Mouse (Mus musculus): Measurements from ENCODE around the gene Qrich1. TPM values are rescaled to one million over a fixed set of nuclear protein-coding genes. Genes with fewer than 3 reads are reported as not detected.
"Not testable (repeated sequence)": the region's sequence is repeated elsewhere in the genome, so short reads cannot be mapped to it uniquely, and the experiment has no call there.

The Qrich1 gene
- polyA plus RNA-seq, 1 experiment from 2014 or later: 81.2 TPM

DNA sequence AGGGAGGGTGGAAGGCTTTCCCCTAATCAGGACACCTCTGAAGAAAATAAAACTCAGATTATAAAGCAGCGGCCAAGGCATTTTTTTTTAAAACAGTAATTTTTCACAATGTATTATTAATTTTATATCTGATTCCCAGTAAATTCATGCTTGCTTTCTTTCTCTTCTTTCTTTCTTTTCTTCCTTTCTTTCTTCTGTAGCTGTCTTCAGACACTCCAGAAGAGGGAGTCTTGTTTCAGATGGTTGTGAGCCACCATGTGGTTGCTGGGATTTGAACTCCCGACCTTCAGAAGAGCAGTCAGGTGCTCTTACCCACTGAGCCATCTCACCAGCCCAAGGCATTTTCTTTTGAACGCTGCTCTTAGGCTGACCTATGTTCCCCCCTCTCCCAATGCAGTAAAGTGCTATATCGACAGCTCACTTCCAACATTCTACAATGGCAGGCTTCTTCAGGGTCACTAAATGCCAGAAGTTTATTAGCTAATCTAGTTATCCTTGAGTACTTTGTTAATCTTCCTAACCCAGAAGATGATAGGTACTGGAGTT is 82.5 kb downstream of the Qrich1 start:
- 67% methylated on average over 4 of the region's 4 CpGs for WGBS
- no peak for ATAC-seq (ENCODE audit: extremely low read depth, insufficient number of reproducible peaks, low FRiP score, low TSS enrichment)

DNA sequence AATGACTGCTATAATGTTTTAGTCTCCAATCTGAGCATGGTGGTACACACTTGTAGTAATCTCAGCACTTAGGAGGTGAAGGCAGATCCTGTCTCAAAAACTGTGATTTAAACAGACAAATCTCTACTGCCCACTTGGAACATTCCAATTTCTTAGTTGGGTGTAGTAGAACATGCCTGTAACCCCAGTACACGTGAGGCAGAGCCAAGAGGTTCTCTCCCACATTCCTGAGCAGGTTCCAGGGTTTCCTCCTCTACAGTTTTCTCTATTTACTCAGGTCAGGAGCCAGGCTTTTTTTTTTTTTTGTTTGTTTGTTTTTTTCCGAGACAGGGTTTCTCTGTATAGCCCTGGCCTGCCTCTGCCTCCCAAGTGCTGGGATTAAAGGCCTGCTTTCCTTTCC is 83.4 kb downstream of the Qrich1 start:
- 50% methylated on average over 2 of the region's 2 CpGs for WGBS
- no peak overlapping the region for H3K4me2 ChIP-seq
- H3K27me3 ChIP-seq (replicated peaks): no peaks in the 10 kb centered on the region
- 0 out of 2 replicates have a peak overlapping the region, but pooled peaks have one; percentile 24 for H3K27ac ChIP-seq (replicated peaks)
- peaks cover 29% of the 10 kb centered on the region for H3K36me3 ChIP-seq
- no peaks in the 10 kb centered on the region for H3K9me3 ChIP-seq
- ATAC-seq (ENCODE audit: extremely low read depth, insufficient number of reproducible peaks, low FRiP score, low TSS enrichment): no peak
- H3K4me1 ChIP-seq: peaks cover 34% of the 10 kb centered on the region
- H3K4me3 ChIP-seq: no peak overlapping the region
- no peak overlapping the region for H3K9ac ChIP-seq

More for the DNA sequence above, 82.5 kb downstream of the Qrich1 start:
- no peaks in the 10 kb centered on the region for H3K9me3 ChIP-seq
- peaks cover 21% of the 10 kb centered on the region for H3K36me3 ChIP-seq
- H3K9ac ChIP-seq: no peak overlapping the region
- H3K27me3 ChIP-seq (replicated peaks): no peaks in the 10 kb centered on the region
- no peak overlapping the region for H3K4me2 ChIP-seq
- no peak overlapping the region for H3K27ac ChIP-seq (replicated peaks)
- no peak overlapping the region for H3K4me3 ChIP-seq
- peaks cover 35% of the 10 kb centered on the region for H3K4me1 ChIP-seq

DNA sequence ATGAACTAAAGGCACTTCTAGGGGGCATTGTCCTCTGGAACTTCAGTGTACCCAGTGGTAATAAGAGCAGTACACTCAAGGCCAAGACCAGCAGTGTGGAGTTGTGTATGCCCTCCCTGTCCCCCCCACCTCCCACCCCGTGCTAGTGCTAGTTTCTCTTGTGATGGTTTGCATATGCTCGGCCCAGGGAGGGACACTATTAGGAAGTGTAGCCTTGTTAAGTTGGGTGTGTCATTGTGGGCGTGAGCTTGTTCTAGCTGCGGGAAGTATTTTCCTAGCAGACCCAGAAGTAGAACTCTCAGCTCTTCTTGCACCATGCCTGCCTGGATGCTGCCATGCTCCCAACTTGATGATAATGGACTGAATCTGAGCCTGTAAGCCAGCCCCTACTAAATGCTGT is 85.4 kb downstream of the Qrich1 start:
- Histone ChIP-seq H3K36me3 (peaks cover 47% of the 10 kb centered on the region), H3K9me3 (no peaks in the 10 kb centered on the region), H3K9ac (no peak overlapping the region), H3K27me3 (replicated peaks) (no peaks in the 10 kb centered on the region), H3K4me3 (no peak overlapping the region), H3K4me1 (peaks cover 23% of the 10 kb centered on the region), H3K27ac (replicated peaks) (no peak overlapping the region), H3K4me2 (no peak overlapping the region)
- ATAC-seq (ENCODE audit: extremely low read depth, insufficient number of reproducible peaks, low FRiP score, low TSS enrichment): no peak
- WGBS: 71% methylated on average over 4 of the region's 4 CpGs

GRCm38 (mm10) chr9:108607929-108608328 is 91.3 kb downstream of the Qrich1 start:
- ATAC-seq (ENCODE audit: extremely low read depth, insufficient number of reproducible peaks, low FRiP score, low TSS enrichment); H3K4me3 ChIP-seq; H3K27me3 ChIP-seq (replicated peaks); H3K4me2 ChIP-seq; H3K9ac ChIP-seq; H3K27ac ChIP-seq (replicated peaks); H3K9me3 ChIP-seq: not testable (repeated sequence)
- Histone ChIP-seq H3K36me3 (peaks cover 98% of the 10 kb centered on the region), H3K4me1 (peaks cover 24% of the 10 kb centered on the region)
- 81% methylated on average over 5 of the region's 5 CpGs for WGBS

GRCm38 (mm10) chr9:108608889-108609288 is 92.3 kb downstream of the Qrich1 start:
- H3K4me1 ChIP-seq: peaks cover 22% of the 10 kb centered on the region
- H3K9me3 ChIP-seq: no peaks in the 10 kb centered on the region
- no peak overlapping the region for H3K4me3 ChIP-seq
- H3K27me3 ChIP-seq (replicated peaks): no peaks in the 10 kb centered on the region
- no peak overlapping the region for H3K9ac ChIP-seq
- H3K4me2 ChIP-seq: no peak overlapping the region
- 78% methylated on average over 4 of the region's 4 CpGs for WGBS
- peaks cover 98% of the 10 kb centered on the region for H3K36me3 ChIP-seq
- no peak overlapping the region for H3K27ac ChIP-seq (replicated peaks)
- no peak for ATAC-seq (ENCODE audit: extremely low read depth, insufficient number of reproducible peaks, low FRiP score, low TSS enrichment)

MicroRNAs encoded within 50 kb of the gene (microRNA counts, 519-probe panel; counts per million panel counts)
- microRNA mmu-miR-191: 4,039 counts per million, percentile 75 among the panel's probes with 10 or more counts
- 3,710 counts per million, percentile 71 among the panel's probes with 10 or more counts for microRNA mmu-miR-425

Small RNA genes within 50 kb of the gene (microRNA-seq; reads per million reads assigned to microRNA genes)
- gene Gm24083: not detected
- not detected for gene Mir191
- gene Mir425: 1,753 reads per million, percentile 84 among the genes with 10 or more reads in this experiment

Other genes starting within 250 kb of the Qrich1 start
- 23.6 and 24.3 TPM in 2 replicates for gene Nicn1, start 226.4 kb upstream of the Qrich1 start, polyA plus RNA-seq (2015; fragmentation: Nextera tagmentation; extraction: Ambion mirVana)
- 10.9 and 12.9 TPM in 2 replicates for gene Amt, start 220.0 kb upstream of the Qrich1 start, polyA plus RNA-seq (2015; fragmentation: Nextera tagmentation; extraction: Ambion mirVana)
- gene Rhoa, start 210.7 kb upstream of the Qrich1 start, polyA plus RNA-seq (2015; fragmentation: Nextera tagmentation; extraction: Ambion mirVana): 332 and 341 TPM in 2 replicates
- 31.2 and 32.6 TPM in 2 replicates for gene Tcta, start 210.6 kb upstream of the Qrich1 start, polyA plus RNA-seq (2015; fragmentation: Nextera tagmentation; extraction: Ambion mirVana)
- gene Gpx1, start 177.9 kb upstream of the Qrich1 start, polyA plus RNA-seq (2015; fragmentation: Nextera tagmentation; extraction: Ambion mirVana): 825 and 854 TPM in 2 replicates
- gene Usp4, start 169.0 kb upstream of the Qrich1 start, polyA plus RNA-seq (2015; fragmentation: Nextera tagmentation; extraction: Ambion mirVana): 80.6 and 86.7 TPM in 2 replicates
- 0.21 and 0.39 TPM in 2 replicates for gene 1700102P08Rik, start 124.0 kb upstream of the Qrich1 start, polyA plus RNA-seq (2015; fragmentation: Nextera tagmentation; extraction: Ambion mirVana)
- 0.71 and 0.80 TPM in 2 replicates for gene Ccdc36, start 88.3 kb upstream of the Qrich1 start, polyA plus RNA-seq (2015; fragmentation: Nextera tagmentation; extraction: Ambion mirVana)
- gene BC048562, start 80.3 kb upstream of the Qrich1 start, polyA plus RNA-seq (2015; fragmentation: Nextera tagmentation; extraction: Ambion mirVana): not detected in 2 replicates
- 36.3 and 42.7 TPM in 2 replicates for gene Ccdc71, start 56.3 kb upstream of the Qrich1 start, polyA plus RNA-seq (2015; fragmentation: Nextera tagmentation; extraction: Ambion mirVana)
- gene Klhdc8b, start 55.2 kb upstream of the Qrich1 start, polyA plus RNA-seq (2015; fragmentation: Nextera tagmentation; extraction: Ambion mirVana): 90.6 and 106 TPM in 2 replicates
- 45.3 and 49.0 TPM in 2 replicates for gene Lamb2, start 37.1 kb upstream of the Qrich1 start, polyA plus RNA-seq (2015; fragmentation: Nextera tagmentation; extraction: Ambion mirVana)
- 51.4 and 55.9 TPM in 2 replicates for gene Usp19, start 26.2 kb upstream of the Qrich1 start, polyA plus RNA-seq (2015; fragmentation: Nextera tagmentation; extraction: Ambion mirVana)
- 62.2 and 69.0 TPM in 2 replicates for gene Qars, start 9.1 kb upstream of the Qrich1 start, polyA plus RNA-seq (2015; fragmentation: Nextera tagmentation; extraction: Ambion mirVana)
- 99.5 and 107 TPM in 2 replicates for gene Impdh2, start 43.5 kb downstream of the Qrich1 start, polyA plus RNA-seq (2015; fragmentation: Nextera tagmentation; extraction: Ambion mirVana)
- 53.5 TPM in 2 replicates for gene Ndufaf3, start 50.6 kb downstream of the Qrich1 start, polyA plus RNA-seq (2015; fragmentation: Nextera tagmentation; extraction: Ambion mirVana)
- gene Dalrd3, start 53.1 kb downstream of the Qrich1 start, polyA plus RNA-seq (2015; fragmentation: Nextera tagmentation; extraction: Ambion mirVana): 86.6 and 92.1 TPM in 2 replicates
- gene Wdr6, start 61.9 kb downstream of the Qrich1 start, polyA plus RNA-seq (2015; fragmentation: Nextera tagmentation; extraction: Ambion mirVana): 61.7 and 64.1 TPM in 2 replicates
- 19.5 and 20.0 TPM in 2 replicates for gene P4htm, start 80.9 kb downstream of the Qrich1 start, polyA plus RNA-seq (2015; fragmentation: Nextera tagmentation; extraction: Ambion mirVana)
- 36.6 and 44.5 TPM in 2 replicates for gene Arih2, start 132.6 kb downstream of the Qrich1 start, polyA plus RNA-seq (2015; fragmentation: Nextera tagmentation; extraction: Ambion mirVana)
- gene Slc25a20, start 145.3 kb downstream of the Qrich1 start, polyA plus RNA-seq (2015; fragmentation: Nextera tagmentation; extraction: Ambion mirVana): 67.9 and 73.0 TPM in 2 replicates
- gene Prkar2a, start 172.5 kb downstream of the Qrich1 start, polyA plus RNA-seq (2015; fragmentation: Nextera tagmentation; extraction: Ambion mirVana): 25.6 and 26.8 TPM in 2 replicates

Measured in heart, embryonic 13.5 days (tissue).